Mouse (Mus musculus): ENCODE data around the gene 1110004F10Rik. TPM values are rescaled to one million over a fixed set of nuclear protein-coding genes. Genes with fewer than 3 reads are reported as not detected.
"Not testable (repeated sequence)": the region's sequence is repeated elsewhere in the genome, so short reads cannot be mapped to it uniquely, and the experiment has no call there.

1110004F10Rik gene
- polyA plus RNA-seq, 1 experiment from 2014 or later = 244 TPM

- peak overlapping the region; percentile 14; the same call in 1 of the 2 replicates for H3K9ac ChIP-seq (ENCODE audit: low read depth, low read length)
- peak overlapping the region; percentile 64 for H3K4me3 ChIP-seq (ENCODE audit: low read depth, low read length)
- no peak overlapping the region; the same call in 1 of the 2 replicates for H3K27ac ChIP-seq (replicated peaks; ENCODE audit: low read depth, low read length)
- ATAC-seq (ENCODE audit: low read depth) (peak; percentile 16; the same call in 1 of the 2 replicates), DNase-seq (ENCODE audit: low spot score) (no peak)
- no peaks in the 10 kb centered on the region for H3K9me3 ChIP-seq (ENCODE audit: control insufficient read depth, low read length)
- 22% methylated on average over 15 of the region's 15 CpGs for WGBS
- no peaks in the 10 kb centered on the region for H3K4me1 ChIP-seq (ENCODE audit: control insufficient read depth, insufficient read depth, low read length)
- peaks cover 50% of the 10 kb centered on the region for H3K27me3 ChIP-seq (replicated peaks; ENCODE audit: control insufficient read depth, insufficient read depth, low read length)
- no peaks in the 10 kb centered on the region for H3K36me3 ChIP-seq (ENCODE audit: control insufficient read depth, insufficient read depth, low read length)
- peak overlapping the region; percentile 99 for H3K4me2 ChIP-seq (ENCODE audit: low read depth, low read length)
Measured at GRCm38 (mm10) chr7:116040470-116041019, 1.3 kb downstream of the 1110004F10Rik start.

- H3K36me3 ChIP-seq (ENCODE audit: control insufficient read depth, insufficient read depth, low read length) = no peaks in the 10 kb centered on the region
- no peak overlapping the region for H3K4me2 ChIP-seq (ENCODE audit: low read depth, low read length)
- ATAC-seq (ENCODE audit: low read depth) (no peak), DNase-seq (ENCODE audit: low spot score) (no peak)
- no peaks in the 10 kb centered on the region for H3K27me3 ChIP-seq (replicated peaks; ENCODE audit: control insufficient read depth, insufficient read depth, low read length)
- no peak overlapping the region for H3K9ac ChIP-seq (ENCODE audit: low read depth, low read length)
- WGBS = 46% methylated on average over 1 of the region's 1 CpGs
- no peak overlapping the region for H3K4me3 ChIP-seq (ENCODE audit: low read depth, low read length)
- no peaks in the 10 kb centered on the region for H3K9me3 ChIP-seq (ENCODE audit: control insufficient read depth, low read length)
- no peaks in the 10 kb centered on the region for H3K4me1 ChIP-seq (ENCODE audit: control insufficient read depth, insufficient read depth, low read length)
- H3K27ac ChIP-seq (replicated peaks; ENCODE audit: low read depth, low read length) = no peak overlapping the region
Measured at GRCm38 (mm10) chr7:116060739-116061138, 21.5 kb downstream of the 1110004F10Rik start.

GRCm38 (mm10) chr7:116084366-116084765 is 45.2 kb downstream of the 1110004F10Rik start, which contains the start of gene Gm4353:
Gene Gm4353, minus strand, starts transcription at chr7:116084635.
- not testable (repeated sequence) for ATAC-seq (ENCODE audit: low read depth); H3K9me3 ChIP-seq (ENCODE audit: control insufficient read depth, low read length); H3K27ac ChIP-seq (replicated peaks; ENCODE audit: low read depth, low read length); H3K4me2 ChIP-seq (ENCODE audit: low read depth, low read length); H3K4me1 ChIP-seq (ENCODE audit: control insufficient read depth, insufficient read depth, low read length); H3K36me3 ChIP-seq (ENCODE audit: control insufficient read depth, insufficient read depth, low read length); H3K27me3 ChIP-seq (replicated peaks; ENCODE audit: control insufficient read depth, insufficient read depth, low read length); DNase-seq (ENCODE audit: low spot score); H3K4me3 ChIP-seq (ENCODE audit: low read depth, low read length); H3K9ac ChIP-seq (ENCODE audit: low read depth, low read length)
- 93% methylated on average over 11 of the region's 11 CpGs for WGBS

GRCm38 (mm10) chr7:116092710-116093465 is 53.7 kb downstream of the 1110004F10Rik start:
- ATAC-seq (ENCODE audit: low read depth) (peak; percentile 100), DNase-seq (ENCODE audit: low spot score) (peak; percentile 99)
- Histone ChIP-seq H3K9me3 (ENCODE audit: control insufficient read depth, low read length) (no peaks in the 10 kb centered on the region), H3K27ac (replicated peaks; ENCODE audit: low read depth, low read length) (peak overlapping the region; percentile 94), H3K4me3 (ENCODE audit: low read depth, low read length) (peak overlapping the region; percentile 64), H3K27me3 (replicated peaks; ENCODE audit: control insufficient read depth, insufficient read depth, low read length) (no peaks in the 10 kb centered on the region), H3K4me1 (ENCODE audit: control insufficient read depth, insufficient read depth, low read length) (peaks cover 19% of the 10 kb centered on the region; the same call in 1 of the 2 replicates), H3K9ac (ENCODE audit: low read depth, low read length) (peak overlapping the region; percentile 92), H3K36me3 (ENCODE audit: control insufficient read depth, insufficient read depth, low read length) (0 out of 2 replicates have a peak, but pooled peaks cover 4% of the 10 kb centered on the region), H3K4me2 (ENCODE audit: low read depth, low read length) (peak overlapping the region; percentile 89)
- under 1% methylated on average over 34 of the region's 38 CpGs for WGBS

GRCm38 (mm10) chr7:116093466-116093850 is 54.3 kb downstream of the 1110004F10Rik start:
- Histone ChIP-seq H3K4me2 (ENCODE audit: low read depth, low read length) (peak overlapping the region; percentile 89), H3K27ac (replicated peaks; ENCODE audit: low read depth, low read length) (peak overlapping the region; percentile 94), H3K9ac (ENCODE audit: low read depth, low read length) (peak overlapping the region; percentile 92), H3K9me3 (ENCODE audit: control insufficient read depth, low read length) (no peaks in the 10 kb centered on the region), H3K36me3 (ENCODE audit: control insufficient read depth, insufficient read depth, low read length) (0 out of 2 replicates have a peak, but pooled peaks cover 4% of the 10 kb centered on the region), H3K27me3 (replicated peaks; ENCODE audit: control insufficient read depth, insufficient read depth, low read length) (no peaks in the 10 kb centered on the region), H3K4me3 (ENCODE audit: low read depth, low read length) (peak overlapping the region; percentile 64), H3K4me1 (ENCODE audit: control insufficient read depth, insufficient read depth, low read length) (peaks cover 19% of the 10 kb centered on the region; the same call in 1 of the 2 replicates)
- 1% methylated on average over 19 of the region's 19 CpGs for WGBS
- ATAC-seq (ENCODE audit: low read depth) (peak; percentile 87), DNase-seq (ENCODE audit: low spot score) (no peak)

GRCm38 (mm10) chr7:116099952-116100528 is 60.8 kb downstream of the 1110004F10Rik start:
- no peak overlapping the region for H3K27ac ChIP-seq (replicated peaks; ENCODE audit: low read depth, low read length)

GRCm38 (mm10) chr7:116103091-116103490 is 63.9 kb downstream of the 1110004F10Rik start:
- H3K4me3 ChIP-seq (ENCODE audit: low read depth, low read length) = no peak overlapping the region
- H3K9ac ChIP-seq (ENCODE audit: low read depth, low read length) = no peak overlapping the region
- no peaks in the 10 kb centered on the region for H3K4me1 ChIP-seq (ENCODE audit: control insufficient read depth, insufficient read depth, low read length)
- no peaks in the 10 kb centered on the region for H3K27me3 ChIP-seq (replicated peaks; ENCODE audit: control insufficient read depth, insufficient read depth, low read length)
- WGBS = 94% methylated on average over 9 of the region's 9 CpGs
- peaks cover 78% of the 10 kb centered on the region for H3K36me3 ChIP-seq (ENCODE audit: control insufficient read depth, insufficient read depth, low read length)
- H3K27ac ChIP-seq (replicated peaks; ENCODE audit: low read depth, low read length) = no peak overlapping the region
- ATAC-seq (ENCODE audit: low read depth) (no peak), DNase-seq (ENCODE audit: low spot score) (no peak)
- H3K9me3 ChIP-seq (ENCODE audit: control insufficient read depth, low read length) = no peaks in the 10 kb centered on the region
- H3K4me2 ChIP-seq (ENCODE audit: low read depth, low read length) = no peak overlapping the region

More at GRCm38 (mm10) chr7:116099952-116100528, 60.8 kb downstream of the 1110004F10Rik start:
- 87% methylated on average over 7 of the region's 7 CpGs for WGBS
- H3K36me3 ChIP-seq (ENCODE audit: control insufficient read depth, insufficient read depth, low read length) = peaks cover 56% of the 10 kb centered on the region
- ATAC-seq (ENCODE audit: low read depth) (no peak), DNase-seq (ENCODE audit: low spot score) (no peak)
- H3K9me3 ChIP-seq (ENCODE audit: control insufficient read depth, low read length) = no peaks in the 10 kb centered on the region
- H3K9ac ChIP-seq (ENCODE audit: low read depth, low read length) = no peak overlapping the region
- H3K4me2 ChIP-seq (ENCODE audit: low read depth, low read length) = no peak overlapping the region
- peaks cover 7% of the 10 kb centered on the region; the same call in 1 of the 2 replicates for H3K4me1 ChIP-seq (ENCODE audit: control insufficient read depth, insufficient read depth, low read length)
- no peak overlapping the region for H3K4me3 ChIP-seq (ENCODE audit: low read depth, low read length)
- H3K27me3 ChIP-seq (replicated peaks; ENCODE audit: control insufficient read depth, insufficient read depth, low read length) = no peaks in the 10 kb centered on the region

GRCm38 (mm10) chr7:116110661-116111060 is 71.5 kb downstream of the 1110004F10Rik start:
- no peaks in the 10 kb centered on the region for H3K4me1 ChIP-seq (ENCODE audit: control insufficient read depth, insufficient read depth, low read length)
- DNase-seq (ENCODE audit: low spot score) (no peak), ATAC-seq (ENCODE audit: low read depth) (no peak)
- no peaks in the 10 kb centered on the region for H3K9me3 ChIP-seq (ENCODE audit: control insufficient read depth, low read length)
- no peak overlapping the region for H3K4me3 ChIP-seq (ENCODE audit: low read depth, low read length)
- no peak overlapping the region for H3K27ac ChIP-seq (replicated peaks; ENCODE audit: low read depth, low read length)
- H3K9ac ChIP-seq (ENCODE audit: low read depth, low read length) = no peak overlapping the region
- H3K4me2 ChIP-seq (ENCODE audit: low read depth, low read length) = no peak overlapping the region
- H3K36me3 ChIP-seq (ENCODE audit: control insufficient read depth, insufficient read depth, low read length) = peaks cover 20% of the 10 kb centered on the region
- 78% methylated on average over 3 of the region's 3 CpGs for WGBS
- H3K27me3 ChIP-seq (replicated peaks; ENCODE audit: control insufficient read depth, insufficient read depth, low read length) = no peaks in the 10 kb centered on the region

Measured in embryonic facial prominence, embryonic 14.5 days (tissue).